Mouse (Mus musculus): ENCODE measurements around the gene Sfrp2.
A peak's percentile ranks its signal among the peaks of the same experiment; 100 is the strongest.

The Sfrp2 gene

GRCm38 (mm10) chr3:83765871-83766725 is at the start of gene Sfrp2:
Sfrp2 (plus strand) TSS chr3:83766321.
- peak; percentile 93 for DNase-seq

- DNase-seq, result peak; percentile 62
These were observed 48.4 kb upstream of the Sfrp2 start for GRCm38 (mm10) chr3:83717643-83718231.

GRCm38 (mm10) chr3:83718662-83719061 is 47.5 kb upstream of the Sfrp2 start:
- no peak for DNase-seq

- DNase-seq, result no peak
These were observed 37.9 kb upstream of the Sfrp2 start for GRCm38 (mm10) chr3:83728223-83728622.

GRCm38 (mm10) chr3:83728675-83729390 is 37.3 kb upstream of the Sfrp2 start:
- DNase-seq, result no peak

GRCm38 (mm10) chr3:83733985-83734384 is 32.1 kb upstream of the Sfrp2 start:
- DNase-seq, result no peak

- DNase-seq, result no peak
These were observed 29.1 kb upstream of the Sfrp2 start for GRCm38 (mm10) chr3:83736980-83737379.

- DNase-seq, result no peak
These were observed 25.9 kb upstream of the Sfrp2 start for GRCm38 (mm10) chr3:83740246-83740645.

GRCm38 (mm10) chr3:83747276-83747675 is 18.8 kb upstream of the Sfrp2 start:
- DNase-seq, result no peak

- DNase-seq, result no peak
These were observed 18.2 kb upstream of the Sfrp2 start for GRCm38 (mm10) chr3:83747895-83748294.

- no peak for DNase-seq
These were observed 14.5 kb upstream of the Sfrp2 start for GRCm38 (mm10) chr3:83751625-83752024.

- DNase-seq, result no peak
These were observed 13.9 kb upstream of the Sfrp2 start for GRCm38 (mm10) chr3:83752196-83752595.

- DNase-seq, result peak; percentile 40
These were observed 11.0 kb upstream of the Sfrp2 start for GRCm38 (mm10) chr3:83755043-83755635.

- DNase-seq, result no peak
These were observed 10.5 kb upstream of the Sfrp2 start for GRCm38 (mm10) chr3:83755666-83756065.

GRCm38 (mm10) chr3:83762361-83762760 is 3.8 kb upstream of the Sfrp2 start:
- DNase-seq, result no peak

GRCm38 (mm10) chr3:83763551-83764548 is 2.3 kb upstream of the Sfrp2 start:
- DNase-seq, result peak; percentile 95

- no peak for DNase-seq
These were observed 577 bp downstream of the Sfrp2 start for GRCm38 (mm10) chr3:83766726-83767070.

GRCm38 (mm10) chr3:83767121-83767520 is 1.0 kb downstream of the Sfrp2 start:
- no peak for DNase-seq

GRCm38 (mm10) chr3:83768293-83769035 is 2.3 kb downstream of the Sfrp2 start:
- DNase-seq, result no peak

- DNase-seq, result peak; percentile 73
These were observed 2.9 kb downstream of the Sfrp2 start for GRCm38 (mm10) chr3:83769036-83769410.

GRCm38 (mm10) chr3:83771160-83771869 is 5.2 kb downstream of the Sfrp2 start:
- no peak for DNase-seq
